Mouse (Mus musculus) MEL (cell line): ENCODE measurements at regions not wholly inside any gene's neighbourhood (a gene's known extent, or its start where the extent isn't known, plus 50 kb on each side); places are given as distances from the start of the nearest gene placed in this dataset.

Experiments
- CHD1 ChIP-seq: IDR thresholded peaks from 2 replicates; pipeline ENCODE4 v1.6.1; 2012; ENCODE audit warnings: low read depth, mild to moderate bottlenecking, inconsistent platforms, low read length, improper control_type of control experiment
- CHD2 ChIP-seq: IDR thresholded peaks from 2 replicates; pipeline ENCODE4 v1.6.1; 2011; ENCODE audit warnings: low read length, improper control_type of control experiment
- CTCF ChIP-seq, 3 experiments: IDR thresholded peaks in 2 of 3; conservative IDR thresholded peaks in 1 of 3; 2 replicates each; pipeline ENCODE4 v1.5.1; 2011 to 2012; ENCODE audit warnings: low read length in 3 of 3, low read depth in 2 of 3, mild to moderate bottlenecking in 2 of 3, improper control_type of control experiment in 1 of 3, inconsistent platforms in 1 of 3, mixed read lengths in 1 of 3, moderate library complexity in 1 of 3; ENCODE audit not compliant: control insufficient read depth in 1 of 3, insufficient read depth in 1 of 3, poor library complexity in 1 of 3, severe bottlenecking in 1 of 3
- EP300 ChIP-seq, 2 experiments: IDR thresholded peaks; 2 replicates each; pipeline ENCODE4 v1.6.1; 2011; ENCODE audit warnings: improper control_type of control experiment in 2 of 2, low read length in 2 of 2, low read depth in 1 of 2, mild to moderate bottlenecking in 1 of 2
- JUND ChIP-seq: IDR thresholded peaks from 2 replicates; pipeline ENCODE4 v1.6.1; 2011; ENCODE audit warnings: low read depth, mild to moderate bottlenecking, improper control_type of control experiment, low read length
- MAFK ChIP-seq: IDR thresholded peaks from 2 replicates; pipeline ENCODE4 v1.6.1; 2011; ENCODE audit warnings: low read depth, mild to moderate bottlenecking, low read length, improper control_type of control experiment, borderline replicate concordance
- MYC ChIP-seq: IDR thresholded peaks from 2 replicates; pipeline ENCODE4 v1.6.1; 2011; ENCODE audit warnings: low read depth, mild to moderate bottlenecking, low read length, improper control_type of control experiment, moderate library complexity
- POLR2A ChIP-seq, 2 experiments: IDR thresholded peaks; 2 replicates each; pipeline ENCODE4 v1.6.1; 2011 to 2012; ENCODE audit warnings: low read length in 2 of 2, mild to moderate bottlenecking in 2 of 2, control low read depth in 1 of 2, improper control_type of control experiment in 1 of 2, low read depth in 1 of 2, moderate library complexity in 1 of 2; ENCODE audit not compliant: control insufficient read depth in 1 of 2, insufficient read depth in 1 of 2, poor library complexity in 1 of 2
- POLR2AphosphoS2 ChIP-seq: IDR thresholded peaks from 2 replicates; pipeline ENCODE4 v1.6.1; 2011; ENCODE audit warnings: low read length, improper control_type of control experiment
- SIN3A ChIP-seq: IDR thresholded peaks from 2 replicates; pipeline ENCODE4 v1.6.1; 2012; ENCODE audit warnings: low read length, improper control_type of control experiment, inconsistent platforms
- TAL1 ChIP-seq: IDR thresholded peaks from 2 replicates; pipeline ENCODE4 v1.6.1; 2012; ENCODE audit warnings: mild to moderate bottlenecking, inconsistent platforms, low read length, moderate library complexity, mixed read lengths
- ZC3H11A ChIP-seq: IDR thresholded peaks from 2 replicates; pipeline ENCODE4 v1.6.1; 2012; ENCODE audit warnings: low read depth, mild to moderate bottlenecking, inconsistent platforms, low read length, improper control_type of control experiment
- ZNF384 ChIP-seq: IDR thresholded peaks from 2 replicates; pipeline ENCODE4 v1.6.1; 2012; ENCODE audit warnings: low read depth, mild to moderate bottlenecking, inconsistent platforms, low read length, improper control_type of control experiment

GRCm38 (mm10) chr3:148679121-148679520 is 311.2 kb downstream of the Adgrl2 start:
- TF ChIP-seq CHD2 (no peak), CTCF (IDR thresholded peaks at IDR 0.05 in 2 of 3, conservative IDR thresholded peaks at IDR 0.05 in 1 of 3; ENCODE audit: control insufficient read depth in 1 of 3, insufficient read depth in 1 of 3, low read depth in 2 of 3, low read length in 3 of 3, poor library complexity in 1 of 3, severe bottlenecking in 1 of 3) (no peak), EP300 (IDR thresholded peaks at IDR 0.05; ENCODE audit: low read depth in 1 of 2, low read length in 2 of 2) (no peak), POLR2A (IDR thresholded peaks at IDR 0.05; ENCODE audit: control insufficient read depth in 1 of 2, insufficient read depth in 1 of 2, low read depth in 1 of 2, low read length in 2 of 2, poor library complexity in 1 of 2) (no peak), MAFK (no peak), JUND (no peak), MYC (no peak), TAL1 (no peak), ZC3H11A (no peak), CHD1 (no peak), ZNF384 (no peak), POLR2AphosphoS2 (no peak), SIN3A (no peak)
